ENCODE assay signal across 7 mouse cellular contexts in genomic region chr10:34127392-34128378, GRCm38 (mm10). TPM values are rescaled to one million over a fixed set of nuclear protein-coding genes. Genes with fewer than 3 reads are reported as not detected.
DNase-seq lines count a peak whose midpoint lies in the region; ATAC-seq and TF ChIP-seq lines count a peak whose summit lies in the region.

Calhm6 (minus strand) TSS chr10:34127984.

- no peak for TF ChIP-seq CTCF in kidney, adult 2 months (conservative IDR thresholded peaks at IDR 0.05; ENCODE audit: insufficient read depth, insufficient read length, low read depth, low read length)
- TF ChIP-seq CTCF in spleen, adult 2 months (IDR thresholded peaks at IDR 0.05; ENCODE audit: extremely low read depth, insufficient read depth, insufficient read length, insufficient replicate concordance), result no peak

- 0 out of 2 replicates have a peak, but pooled peaks have one; percentile 30 for ATAC-seq in limb, embryonic 14.5 days (ENCODE audit: low FRiP score, low read depth)
- ATAC-seq in midbrain, embryonic 13.5 days, result peak; percentile 87

- 12% methylated on average over 44 of the region's 44 CpGs for WGBS in kidney, adult 2 months
- WGBS in limb, embryonic 14.5 days, result 15% methylated on average over 44 of the region's 44 CpGs
- WGBS in midbrain, embryonic 13.5 days, result 21% methylated on average over 44 of the region's 44 CpGs
- 5% methylated on average over 44 of the region's 44 CpGs for WGBS in spleen, adult 2 months

- peak within 1 kb of the TSS; percentile 52 for H3K9ac ChIP-seq in limb, embryonic 14.5 days (ENCODE audit: low read depth, low read length, severe bottlenecking)
- H3K9ac ChIP-seq in midbrain, embryonic 13.5 days (replicated peaks), result peak within 1 kb of the TSS; percentile 57

- peak within 1 kb of the TSS; percentile 67 for H3K4me2 ChIP-seq in limb, embryonic 14.5 days (replicated peaks; ENCODE audit: low read depth, low read length, severe bottlenecking)
- H3K4me2 ChIP-seq in midbrain, embryonic 13.5 days (replicated peaks), result peak within 1 kb of the TSS; percentile 75

- no peaks in the 10 kb centered on the region for H3K4me1 ChIP-seq in kidney, adult 2 months (ENCODE audit: control insufficient read depth, insufficient read depth, low read length)
- no peaks in the 10 kb centered on the region for H3K4me1 ChIP-seq in limb, embryonic 14.5 days (ENCODE audit: control insufficient read depth, insufficient read depth, low read length)
- 0 out of 2 replicates have a peak, but pooled peaks cover 3% of the 10 kb centered on the region for H3K4me1 ChIP-seq in midbrain, embryonic 13.5 days (replicated peaks)
- H3K4me1 ChIP-seq in spleen, adult 2 months (ENCODE audit: control insufficient read depth, insufficient read depth, insufficient read length), result peaks cover 9% of the 10 kb centered on the region; the same call in 1 of the 2 replicates

- H3K9me3 ChIP-seq in limb, embryonic 14.5 days (ENCODE audit: control insufficient read depth, low read length), result no peaks in the 10 kb centered on the region
- no peaks in the 10 kb centered on the region for H3K9me3 ChIP-seq in midbrain, embryonic 13.5 days

- H3K36me3 ChIP-seq in kidney, adult 2 months (ENCODE audit: control insufficient read depth, insufficient read depth, low read length), result no peaks in the 10 kb centered on the region
- no peaks in the 10 kb centered on the region for H3K36me3 ChIP-seq in limb, embryonic 14.5 days (ENCODE audit: control insufficient read depth, insufficient read depth, low read length)
- no peaks in the 10 kb centered on the region for H3K36me3 ChIP-seq in midbrain, embryonic 13.5 days
- no peaks in the 10 kb centered on the region for H3K36me3 ChIP-seq in spleen, adult 2 months (ENCODE audit: control insufficient read depth, insufficient read depth, low read length)

- no peak for TF ChIP-seq POLR2A in kidney, adult 2 months (IDR thresholded peaks at IDR 0.05; ENCODE audit: low read depth, low read length)
- TF ChIP-seq POLR2A in limb, embryonic 14.5 days (IDR thresholded peaks at IDR 0.05; ENCODE audit: borderline replicate concordance, extremely low read depth, insufficient read depth, insufficient read length), result no peak
- no peak for TF ChIP-seq POLR2A in spleen, adult 2 months (IDR thresholded peaks at IDR 0.05; ENCODE audit: low read depth, low read length)

- no peaks in the 10 kb centered on the region for H3K27me3 ChIP-seq in kidney, adult 2 months (replicated peaks; ENCODE audit: control insufficient read depth, insufficient read depth, low read length)
- H3K27me3 ChIP-seq in limb, embryonic 14.5 days (ENCODE audit: control insufficient read depth, insufficient read depth, low read length), result no peaks in the 10 kb centered on the region
- peaks cover 3% of the 10 kb centered on the region; the same call in 1 of the 2 replicates for H3K27me3 ChIP-seq in midbrain, embryonic 13.5 days
- no peaks in the 10 kb centered on the region for H3K27me3 ChIP-seq in spleen, adult 2 months (ENCODE audit: control insufficient read depth, insufficient read depth, low read length)

- DNase-seq in ZHBTc4 (ENCODE audit: low read depth, low spot score), result peak; percentile 88
- peak; percentile 54 for DNase-seq in embryo, embryonic 10.5 days (ENCODE audit: low spot score)
- DNase-seq in heart, adult 9 months (ENCODE audit: low spot score in 2 of 2), result peak; percentile 18
- DNase-seq in kidney, adult 2 months, result peak; percentile 20
- DNase-seq in limb, embryonic 14.5 days (ENCODE audit: low spot score), result peak; percentile 39
- peak in 1 of 2 experiments; percentile 49 for DNase-seq in spleen, adult 2 months (ENCODE audit: low read depth in 1 of 2, low spot score in 2 of 2)

- no peak within 1 kb of the TSS for H3K27ac ChIP-seq in kidney, adult 2 months (ENCODE audit: insufficient read depth, low read depth, low read length)
- no peak within 1 kb of the TSS for H3K27ac ChIP-seq in limb, embryonic 14.5 days (replicated peaks; ENCODE audit: low read depth, low read length)
- no peak within 1 kb of the TSS for H3K27ac ChIP-seq in midbrain, embryonic 13.5 days
- peak within 1 kb of the TSS; percentile 87 for H3K27ac ChIP-seq in spleen, adult 2 months (ENCODE audit: insufficient read depth, low read length)

- H3K4me3 ChIP-seq in kidney, adult 2 months (ENCODE audit: insufficient read depth, low read depth, low read length), result peak within 1 kb of the TSS; percentile 41
- H3K4me3 ChIP-seq in limb, embryonic 14.5 days (replicated peaks; ENCODE audit: low read length), result peak within 1 kb of the TSS; percentile 43
- peak within 1 kb of the TSS; percentile 53 for H3K4me3 ChIP-seq in midbrain, embryonic 13.5 days (replicated peaks)
- H3K4me3 ChIP-seq in spleen, adult 2 months (ENCODE audit: extremely low read depth, insufficient read depth, insufficient read length), result peak within 1 kb of the TSS; percentile 61

RNA-seq across cellular contexts. Expression of gene Calhm6, which starts in this region (rescaled TPM):
- 1.4 TPM in 2 replicates for polyA plus RNA-seq in kidney, adult 2 months (2012; rRNA removed)
- polyA plus RNA-seq in limb, embryonic 14.5 days (2012; rRNA removed), result 1.2 and 1.7 TPM in 2 replicates
- 0.96 and 1.5 TPM in 2 replicates for polyA plus RNA-seq in limb, embryonic 14.5 days (2014; fragmentation: Nextera tagmentation; extraction: Ambion mirVana)
- 0.19 and 0.31 TPM in 2 replicates for polyA plus RNA-seq in midbrain, embryonic 13.5 days (2015; fragmentation: Nextera tagmentation; extraction: Ambion mirVana)
- 32.0 and 46.3 TPM in 2 replicates for polyA plus RNA-seq in spleen, adult 2 months (2012; rRNA removed)

Comparison
In these comparisons a context has a peak if more than half of its experiments do, and no peak if none do; other contexts are left out.
1. RNA of gene Calhm6 (polyA plus RNA-seq): 32.0 to 46.3 TPM in spleen, adult 2 months; 1.4 TPM in kidney, adult 2 months, 0.96 to 1.7 TPM in limb, embryonic 14.5 days and 0.19 to 0.31 TPM in midbrain, embryonic 13.5 days; every median in the first group is over 10 times any median in the second.
2. Peak in ATAC-seq, H3K4me3 ChIP-seq, H3K9ac ChIP-seq and H3K4me2 ChIP-seq in midbrain, embryonic 13.5 days; RNA of the gene not detected or under 1 TPM.
3. Peak in every context shown above with its lines, with median percentiles within 50 percentile points of each other: H3K4me3 ChIP-seq.